Mouse (Mus musculus) liver, postnatal 0 days (tissue): Measurements from ENCODE around the gene Nudt21.

ENCODE experiments used
- CTCF ChIP-seq: sonication (generic); IDR thresholded peaks from 2 replicates; pipeline ENCODE4 v1.5.1; 2016; ENCODE audit warnings: antibody characterized with exemption, low read depth
- EP300 ChIP-seq: IDR thresholded peaks from 2 replicates; pipeline ENCODE4 v1.6.1; 2016; ENCODE audit warnings: antibody characterized with exemption, low read depth, mild to moderate bottlenecking

DNA sequence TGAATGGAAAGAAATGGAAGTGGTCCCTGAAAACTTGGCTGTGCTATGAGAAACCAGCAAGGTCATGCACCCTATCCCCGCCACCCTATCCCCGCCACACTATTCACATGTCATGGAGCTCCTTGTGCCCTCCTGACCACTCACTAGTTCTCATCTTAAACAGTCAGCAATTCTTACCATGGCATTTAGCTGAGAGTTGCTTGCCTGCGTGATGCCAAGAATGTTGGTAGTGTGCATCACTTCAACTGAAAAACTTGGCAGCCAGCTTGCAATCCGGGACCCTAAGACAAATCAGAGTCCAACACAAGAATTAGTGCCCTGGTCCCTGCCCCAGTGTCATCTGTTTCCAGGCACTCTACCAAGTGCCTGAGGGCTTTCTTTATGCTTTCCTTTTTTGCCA is 56.7 kb downstream of the Nudt21 start:
- TF ChIP-seq CTCF, result no peak
- TF ChIP-seq EP300, result no peak
